Mouse (Mus musculus): ENCODE data around the gene Mov10l1.

DNA sequence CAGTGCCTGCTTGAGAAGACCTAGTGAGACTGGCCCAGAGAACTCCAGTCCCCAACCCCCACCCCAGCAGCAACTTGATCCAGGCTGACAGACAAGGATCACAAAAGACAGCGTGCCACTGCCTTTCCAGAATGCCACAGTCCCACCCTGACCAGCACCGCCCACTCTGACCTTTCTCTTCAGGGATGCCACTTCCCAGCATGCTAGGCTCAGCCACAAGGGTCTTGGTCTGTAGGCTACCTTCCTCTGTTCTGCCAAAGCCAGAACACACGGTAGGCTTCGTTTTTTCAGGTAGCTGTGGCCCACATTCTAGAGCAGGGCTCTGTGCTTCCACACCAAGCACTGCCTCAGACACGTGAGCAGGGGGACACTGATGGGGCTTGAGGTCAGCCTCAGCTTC, 119.9 kb downstream of the Mov10l1 start:
- no peak for TF ChIP-seq CTCF (IDR thresholded peaks at IDR 0.05; ENCODE audit: extremely low read depth, insufficient read length, insufficient replicate concordance, low read depth, low read length)
- no peak for TF ChIP-seq POLR2A (IDR thresholded peaks at IDR 0.05; ENCODE audit: low read depth, low read length)

All from small intestine, adult 2 months (tissue).